Mouse (Mus musculus) yolk sac, embryonic 10.5 days (tissue): Measurements from ENCODE around the gene Vps41.

Source experiments
- DNase-seq: peaks from one replicate; pipeline ENCODE4 v3.0.0-alpha.2; 2017; ENCODE audit warnings: low spot score

Gene Vps41

GRCm38 (mm10) chr13:18875321-18875720, 158.2 kb downstream of the Vps41 start:
- no peak for DNase-seq

DNA sequence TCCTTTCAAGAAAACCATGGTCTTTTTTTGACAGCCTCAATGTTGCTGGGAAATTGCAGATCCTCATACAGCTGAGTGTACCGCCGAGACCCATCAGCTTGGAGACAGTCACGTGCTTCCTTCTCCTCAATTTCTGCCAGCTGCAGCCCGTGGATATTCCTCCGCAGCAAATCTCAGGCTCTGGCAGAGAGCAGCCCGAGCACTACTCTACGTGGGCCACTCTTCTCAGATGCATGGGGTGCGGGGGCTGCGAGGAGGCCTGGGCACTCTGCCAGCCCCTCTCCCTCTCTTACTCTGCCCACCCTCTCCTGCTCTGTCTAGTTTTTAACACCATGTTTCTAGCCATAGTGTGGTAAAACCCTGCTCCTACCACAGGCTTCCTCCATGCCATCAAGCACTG, 175.8 kb downstream of the Vps41 start:
- DNase-seq, result no peak

GRCm38 (mm10) chr13:18896789-18897188, 179.7 kb downstream of the Vps41 start:
- no peak for DNase-seq

GRCm38 (mm10) chr13:18903623-18904022, 186.5 kb downstream of the Vps41 start:
- no peak for DNase-seq

DNA sequence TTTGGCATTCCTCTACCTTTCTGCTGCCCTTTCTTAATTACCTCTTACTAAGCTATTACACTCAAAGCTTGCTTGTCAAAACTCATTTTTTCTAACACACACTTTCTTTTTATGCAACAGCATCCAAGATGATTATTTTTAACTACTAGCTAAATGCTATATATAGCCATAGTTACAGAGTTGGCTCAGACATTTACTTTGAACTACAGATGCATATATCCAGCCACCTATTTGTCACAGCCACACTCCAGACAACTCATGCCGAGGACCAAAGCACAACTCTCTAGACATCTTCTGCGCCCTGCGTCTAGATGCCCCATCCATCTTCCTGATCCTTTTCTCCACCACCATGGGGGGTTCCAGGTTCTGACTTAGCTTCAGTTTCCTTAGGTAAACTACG, 197.7 kb downstream of the Vps41 start:
- no peak for DNase-seq
